Mouse (Mus musculus) E14TG2a.4 (cell line): ENCODE measurements at regions not wholly inside any gene's neighbourhood (a gene's known extent, or its start where the extent isn't known, plus 50 kb on each side); places are given as distances from the start of the nearest gene placed in this dataset.

Experiments used
- CTCF ChIP-seq: conservative IDR thresholded peaks from 2 replicates; pipeline ENCODE4 v1.5.1; 2014; ENCODE audit warnings: low read length
- NANOG ChIP-seq: IDR thresholded peaks from 2 replicates; pipeline ENCODE4 v1.6.1; 2014; ENCODE audit warnings: borderline replicate concordance, low read length, mixed read lengths

- TF ChIP-seq CTCF = no peak
- TF ChIP-seq NANOG = no peak
Measured at GRCm38 (mm10) chr14:99389306-99389705, 90.8 kb downstream of the Klf5 start.
